Mouse (Mus musculus) lung, postnatal 0 days (tissue): ENCODE measurements around the gene Strip2.

ENCODE experiments used
- CTCF ChIP-seq: IDR thresholded peaks from 2 replicates; pipeline ENCODE4 v1.5.1; 2016; ENCODE audit warnings: antibody characterized with exemption, mild to moderate bottlenecking
- EP300 ChIP-seq: IDR thresholded peaks from 2 replicates; pipeline ENCODE4 v1.6.1; 2016; ENCODE audit warnings: antibody characterized with exemption, mild to moderate bottlenecking, control low read depth

DNA sequence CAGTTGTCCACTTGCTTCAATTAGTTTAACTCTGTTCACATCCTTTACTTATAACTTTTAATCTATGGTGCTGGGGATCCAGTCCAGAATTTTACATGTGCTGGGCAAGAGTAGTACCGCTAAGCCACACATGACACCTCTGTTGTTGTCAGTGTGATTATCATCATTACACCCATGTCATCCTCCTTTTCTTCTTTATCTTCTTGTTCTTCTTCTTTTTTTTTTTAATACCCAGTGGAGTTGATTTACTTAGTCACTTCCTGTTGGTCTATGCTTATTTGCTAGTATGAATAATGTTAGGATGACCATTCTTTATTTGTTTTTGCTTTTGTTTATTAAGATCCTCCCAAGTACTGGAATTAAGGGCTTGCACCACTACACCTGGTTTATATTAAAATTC, 15.4 kb upstream of the Strip2 start:
- TF ChIP-seq CTCF (no peak), EP300 (no peak)
